28 mouse cellular contexts compared by ENCODE assay signal in the genomic region with DNA sequence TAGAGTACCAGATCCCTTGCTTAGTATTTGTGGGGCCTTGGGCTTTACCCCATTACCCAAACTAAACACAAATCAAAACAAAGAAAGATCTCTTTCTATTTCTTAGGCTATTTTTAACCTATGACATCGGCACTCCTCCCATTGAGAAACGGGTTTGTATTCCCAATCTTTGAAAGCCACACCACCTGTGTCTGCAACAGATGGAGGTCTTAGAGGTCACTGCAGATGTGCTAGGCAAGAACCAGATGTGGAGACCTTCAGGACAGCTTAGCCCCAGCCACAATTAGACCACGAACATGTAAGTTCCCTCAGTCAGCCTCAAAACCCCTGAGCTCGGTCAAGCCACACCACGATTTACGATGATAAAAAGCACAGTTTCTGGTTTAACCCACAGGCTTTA. TPM values are rescaled to one million over a fixed set of nuclear protein-coding genes. Genes with fewer than 3 reads are reported as not detected.
DNase-seq lines count a peak whose midpoint lies in the region; ATAC-seq and TF ChIP-seq lines count a peak whose summit lies in the region.
"Had no signal": no experiment of that assay in that cellular context is flagged by ENCODE, and none has a peak within 500 bp of the region (broad histone marks: within the 10 kb centered on the region; RNA-seq: fewer than 3 reads in every experiment).

No protein-coding gene starts in this region.

- 63% methylated on average over 6 of the region's 6 CpGs for WGBS in heart, adult 2 months
- 69% methylated on average over 6 of the region's 6 CpGs for WGBS in heart, embryonic 14.5 days

- H3K27me3 ChIP-seq in heart, adult 2 months (ENCODE audit: control insufficient read depth, insufficient read depth, low read length), result no peaks in the 10 kb centered on the region
- no peaks in the 10 kb centered on the region for H3K27me3 ChIP-seq in heart, embryonic 14.5 days (ENCODE audit: control insufficient read depth, insufficient read depth, low read length)
- H3K27me3 ChIP-seq: embryonic facial prominence, embryonic 15.5 days; forebrain, embryonic 12.5 days; neural tube, embryonic 15.5 days; stomach, embryonic 15.5 days had no signal

- DNase-seq in heart, adult 2 months, result no peak
- DNase-seq in heart, adult 18-20 months, result no peak
- DNase-seq in heart, adult 11 months, result no peak
- peak; percentile 47 for DNase-seq in 416B (ENCODE audit: low read depth)
- no peak for DNase-seq in frontal cortex, postnatal 10 days (ENCODE audit: low spot score in 2 of 2)
- DNase-seq: adrenal gland, adult 8-10 months; cerebellum, adult 2 months; cerebellum, postnatal 14 days; forebrain, postnatal 0 days; gastrocnemius, postnatal 14 days; kidney, postnatal 14 days; layer of hippocampus, adult 9-11 months; liver; lung, adult 2 months; lung, postnatal 10 days; retina, postnatal 1 day; right cerebral cortex, postnatal 14 days had no signal

- TF ChIP-seq EP300 in heart, adult 2 months (IDR thresholded peaks at IDR 0.05; ENCODE audit: insufficient read depth, low read depth, low read length), result no peak

- H3K27ac ChIP-seq in heart, adult 2 months, result peak overlapping the region; percentile 70
- H3K27ac ChIP-seq in heart, embryonic 14.5 days (replicated peaks in 1 of 2; ENCODE audit: control insufficient read depth in 1 of 2, insufficient read depth in 1 of 2, low read depth in 2 of 2, low read length in 2 of 2), result peak overlapping the region; percentile 72 to 74
- H3K27ac ChIP-seq: embryonic facial prominence, embryonic 10.5 days; embryonic facial prominence, embryonic 15.5 days; forebrain, embryonic 12.5 days; hindbrain, embryonic 14.5 days; liver, embryonic 14.5 days; macrophage; neural tube, embryonic 15.5 days; stomach, embryonic 15.5 days had no signal

- H3K79me2 ChIP-seq in heart, adult 2 months (replicated peaks; ENCODE audit: control insufficient read depth, insufficient read depth, low read length), result no peaks in the 10 kb centered on the region

- H3K36me3 ChIP-seq in heart, adult 2 months (ENCODE audit: control insufficient read depth, insufficient read depth, low read length), result no peaks in the 10 kb centered on the region
- peaks cover 7% of the 10 kb centered on the region for H3K36me3 ChIP-seq in heart, embryonic 14.5 days (ENCODE audit: control insufficient read depth, insufficient read depth, low read length)

- intact Hi-C loops in heart, adult 2 months (cut with DNase I), result no loop called here

- H3K4me3 ChIP-seq in heart, adult 2 months, result no peak overlapping the region
- no peak overlapping the region for H3K4me3 ChIP-seq in heart, embryonic 14.5 days (ENCODE audit: control insufficient read depth in 1 of 2, insufficient read depth in 1 of 2, low read depth in 1 of 2, low read length in 2 of 2)
- H3K4me3 ChIP-seq: embryonic facial prominence, embryonic 10.5 days; embryonic facial prominence, embryonic 15.5 days; forebrain, embryonic 12.5 days; neural tube, embryonic 15.5 days; stomach, embryonic 15.5 days had no signal

- peaks cover 8% of the 10 kb centered on the region for H3K4me1 ChIP-seq in heart, adult 2 months (ENCODE audit: control insufficient read depth, insufficient read depth, low read length)
- peaks cover 23 to 44% of the 10 kb centered on the region in 2 experiments for H3K4me1 ChIP-seq in heart, embryonic 14.5 days (ENCODE audit: control insufficient read depth in 2 of 2, insufficient read depth in 2 of 2, low read length in 2 of 2)
- H3K4me1 ChIP-seq: embryonic facial prominence, embryonic 15.5 days; stomach, embryonic 15.5 days had no signal

- ATAC-seq in heart, embryonic 14.5 days (ENCODE audit: insufficient number of reproducible peaks, insufficient read depth, low FRiP score, low read depth), result no peak
- ATAC-seq in megakaryocyte progenitor cell, adult 5-6 weeks (replicated peaks; ENCODE audit: poor library complexity), result peak; percentile 20; the same call in 1 of the 2 replicates
- ATAC-seq: forebrain, postnatal 0 days; intestine, postnatal 0 days had no signal

- TF ChIP-seq POLR2A in heart, adult 2 months (IDR thresholded peaks at IDR 0.05; ENCODE audit: insufficient read depth, low read depth, low read length), result no peak

- no peak for TF ChIP-seq CTCF in heart, adult 2 months (IDR thresholded peaks at IDR 0.05)

- H3K9ac ChIP-seq in heart, adult 2 months (ENCODE audit: low read depth, low read length), result no peak overlapping the region
- no peak overlapping the region for H3K9ac ChIP-seq in heart, embryonic 14.5 days (ENCODE audit: low read length)
- H3K9ac ChIP-seq: embryonic facial prominence, embryonic 15.5 days; forebrain, embryonic 12.5 days; forebrain, postnatal 0 days; hindbrain, embryonic 14.5 days; liver, embryonic 14.5 days; neural tube, embryonic 15.5 days; stomach, embryonic 15.5 days had no signal

- H3K4me2 ChIP-seq in heart, embryonic 14.5 days (ENCODE audit: low read length), result no peak overlapping the region
- H3K4me2 ChIP-seq: embryonic facial prominence, embryonic 15.5 days; forebrain, embryonic 12.5 days; hindbrain, embryonic 14.5 days; neural tube, embryonic 15.5 days; stomach, embryonic 15.5 days had no signal

- no peaks in the 10 kb centered on the region for H3K9me3 ChIP-seq in heart, embryonic 14.5 days (ENCODE audit: control insufficient read depth, low read length)
- H3K9me3 ChIP-seq: embryonic facial prominence, embryonic 10.5 days; embryonic facial prominence, embryonic 15.5 days; forebrain, embryonic 12.5 days; neural tube, embryonic 15.5 days; stomach, embryonic 15.5 days had no signal

RNA-seq across cellular contexts. Expression of gene Kif1b, which starts 15.2 kb away (rescaled TPM):
- total RNA-seq in heart, adult 2 months (2021), result 100 to 1,000 TPM; 154 to 186 TPM
- polyA plus RNA-seq in heart, adult 2 months (2012; rRNA removed), result 41.6 and 79.2 TPM in 2 replicates
- total RNA-seq in heart, adult 18-20 months (2021), result 100 to 1,000 TPM; 154 to 180 TPM
- polyA plus RNA-seq in heart, embryonic 14.5 days (2014; fragmentation: Nextera tagmentation; extraction: Ambion mirVana), result 47.1 and 51.9 TPM in 2 replicates
- 18.6 and 21.5 TPM in 2 replicates for total RNA-seq in megakaryocyte progenitor cell, adult 5-6 weeks (2015)
- total RNA-seq in megakaryocyte progenitor cell, adult 5-6 weeks (2017), result 25.9 and 28.4 TPM in 2 replicates

Comparison
In these comparisons a context has a peak if more than half of its experiments do, and no peak if none do; other contexts are left out.
1. RNA of gene Kif1b, which starts 15.2 kb away (total RNA-seq): 154 to 186 TPM in heart, adult 2 months and 154 to 180 TPM in heart, adult 18-20 months; 18.6 to 28.4 TPM in megakaryocyte progenitor cell, adult 5-6 weeks; every median in the first group is over 4 times any median in the second.